Mouse (Mus musculus) bone marrow macrophage, adult 2 months (primary cell): ENCODE measurements around the gene 1700015G11Rik.

Experiments used
- CTCF ChIP-seq: IDR thresholded peaks from 2 replicates; pipeline ENCODE4 v1.5.1; 2012; ENCODE audit warnings: low read depth, mild to moderate bottlenecking, low read length, moderate library complexity
- POLR2A ChIP-seq: IDR thresholded peaks from 2 replicates; pipeline ENCODE4 v1.6.1; 2012; ENCODE audit warnings: mild to moderate bottlenecking, low read depth, low read length, borderline replicate concordance

- TF ChIP-seq CTCF (no peak), POLR2A (no peak)
These were observed 33.2 kb downstream of the 1700015G11Rik start for GRCm38 (mm10) chr7:51982303-51982702.
